Mouse (Mus musculus) thymus, adult 2 months (tissue): Measurements from ENCODE around the gene Gm21188. TPM values are rescaled to one million over a fixed set of nuclear protein-coding genes. Genes with fewer than 3 reads are reported as not detected.
"Not testable (repeated sequence)": the region's sequence is repeated elsewhere in the genome, so short reads cannot be mapped to it uniquely, and the experiment has no call there.

Experiments used
- DNase-seq: peaks from one replicate; pipeline ENCODE4 v3.0.0; 2021
- H3K27ac ChIP-seq: fragments of 200-500 bp; 2 replicates; pipeline ENCODE4 v1.5.1; 2012; ENCODE audit warnings: low read length, control low read depth; ENCODE audit not compliant: control insufficient read depth, insufficient read depth
- H3K27me3 ChIP-seq: fragments of 200-500 bp; 2 replicates; pipeline ENCODE4 v1.6.1; 2012; ENCODE audit warnings: mild to moderate bottlenecking, low read length, moderate library complexity, mixed read lengths; ENCODE audit not compliant: control insufficient read depth, insufficient read depth
- H3K36me3 ChIP-seq: fragments of 200-500 bp; 2 replicates; pipeline ENCODE4 v1.6.1; 2012; ENCODE audit warnings: mild to moderate bottlenecking, low read length, moderate library complexity; ENCODE audit not compliant: control insufficient read depth, insufficient read depth
- H3K4me1 ChIP-seq: fragments of 200-500 bp; replicated peaks from 2 replicates; pipeline ENCODE4 v1.6.1; 2012; ENCODE audit warnings: low read length; ENCODE audit not compliant: control insufficient read depth, insufficient read depth
- H3K4me3 ChIP-seq: fragments of 200-500 bp; 2 replicates; pipeline ENCODE4 v1.5.1; 2012; ENCODE audit warnings: mild to moderate bottlenecking, low read length, control low read depth, moderate library complexity; ENCODE audit not compliant: control insufficient read depth, insufficient read depth
- WGBS: fragments of 180-500 bp; shearing (Covaris S2); methylation state at CpG from one replicate; pipeline ENCODE4 v1.1.7; 2018; 5-methylcytosine and 5-hydroxymethylcytosine counted together
- polyA plus RNA-seq: library from polyadenylated mRNA; depleted of rRNA; stranded (reverse); fragments of >200 nt; gene quantifications from 2 replicates; pipeline ENCODE4 v1.2.3, GENCODE M21; 2012; rRNA removed

Gm21188 gene
- 2.9 and 3.3 TPM in 2 replicates for polyA plus RNA-seq

- H3K4me1 ChIP-seq, DNase-seq, H3K4me3 ChIP-seq, H3K27ac ChIP-seq, H3K36me3 ChIP-seq, H3K27me3 ChIP-seq: not testable (repeated sequence)
Observed at GRCm38 (mm10) chr13:120052085-120052484, at the start of gene Gm21188. TSS of gene Gm21188 (minus strand) at chr13:120052194.

GRCm38 (mm10) chr13:120099327-120099726 lies 47.3 kb upstream of the Gm21188 start:
- H3K27me3 ChIP-seq, H3K4me1 ChIP-seq, DNase-seq, H3K36me3 ChIP-seq, H3K4me3 ChIP-seq, H3K27ac ChIP-seq: not testable (repeated sequence)
- no CpG with 5 or more reads among the region's 5 CpGs for WGBS

- H3K4me3 ChIP-seq = 0 out of 2 replicates have a peak overlapping the region, but pooled peaks have one; percentile 8
- H3K27me3 ChIP-seq, H3K36me3 ChIP-seq, DNase-seq, H3K4me1 ChIP-seq, H3K27ac ChIP-seq: not testable (repeated sequence)
- WGBS = 10% methylated on average over 7 of the region's 13 CpGs
Observed at GRCm38 (mm10) chr13:120096938-120097256, 44.9 kb upstream of the Gm21188 start.

GRCm38 (mm10) chr13:120096241-120096937 lies 44.4 kb upstream of the Gm21188 start:
- DNase-seq, H3K27me3 ChIP-seq, H3K4me1 ChIP-seq, H3K36me3 ChIP-seq, H3K27ac ChIP-seq: not testable (repeated sequence)
- peak overlapping the region; percentile 35 for H3K4me3 ChIP-seq
- WGBS = 2% methylated on average over 26 of the region's 38 CpGs

GRCm38 (mm10) chr13:120092950-120093349 lies 41.0 kb upstream of the Gm21188 start:
- not testable (repeated sequence) for DNase-seq, H3K4me3 ChIP-seq
- WGBS = no CpG with 5 or more reads among the region's 13 CpGs

DNA sequence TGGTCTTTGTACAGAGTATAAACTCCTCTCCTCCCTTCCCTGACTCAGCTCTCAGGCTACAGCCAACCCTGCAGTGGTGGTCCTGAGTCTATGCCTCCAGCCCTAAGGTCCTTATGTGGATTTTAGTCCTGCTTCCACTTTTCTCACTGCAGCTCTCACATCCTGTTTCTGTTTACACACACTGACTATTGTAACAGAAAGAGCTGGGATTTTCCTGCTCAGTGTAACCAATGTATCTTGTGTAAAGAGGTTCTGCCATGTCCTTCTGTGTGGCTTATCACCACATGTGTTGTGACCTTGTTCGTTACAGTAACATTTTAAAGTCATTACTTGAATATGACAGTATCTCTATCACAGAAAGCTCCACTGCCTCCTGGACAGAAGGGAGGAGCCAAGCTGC lies 27.6 kb upstream of the Gm21188 start:
- H3K36me3 ChIP-seq, H3K4me3 ChIP-seq, H3K27me3 ChIP-seq, H3K27ac ChIP-seq, DNase-seq, H3K4me1 ChIP-seq: not testable (repeated sequence)
- no CpG with 5 or more reads among the region's 1 CpGs for WGBS

More at GRCm38 (mm10) chr13:120092950-120093349, 41.0 kb upstream of the Gm21188 start:
- H3K27me3 ChIP-seq, H3K4me1 ChIP-seq, H3K36me3 ChIP-seq, H3K27ac ChIP-seq: not testable (repeated sequence)

DNA sequence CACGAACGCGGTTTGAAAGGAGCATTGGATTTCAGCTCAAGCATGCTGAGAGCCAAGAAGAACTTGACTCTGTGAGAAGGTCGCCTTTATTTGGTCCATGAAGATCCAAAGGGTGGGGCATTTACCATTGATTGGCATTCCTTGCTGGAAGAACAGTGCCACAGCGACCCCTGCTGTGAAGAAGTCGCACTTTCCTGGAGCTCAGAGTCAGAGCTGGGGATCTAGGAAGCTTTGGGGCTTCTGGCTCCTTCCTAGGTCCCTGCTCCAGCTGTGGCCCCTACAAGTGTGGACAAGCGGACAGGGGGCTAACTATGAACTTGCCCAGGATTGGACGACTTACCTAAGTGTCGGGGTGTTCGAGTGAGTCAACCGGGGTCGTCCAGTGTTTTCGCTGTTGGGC lies 18.9 kb upstream of the Gm21188 start:
- not testable (repeated sequence) for H3K4me1 ChIP-seq, H3K27me3 ChIP-seq, H3K36me3 ChIP-seq, H3K27ac ChIP-seq, DNase-seq, H3K4me3 ChIP-seq
- no CpG with 5 or more reads among the region's 13 CpGs for WGBS

- no CpG with 5 or more reads among the region's 12 CpGs for WGBS
- not testable (repeated sequence) for H3K27me3 ChIP-seq, H3K27ac ChIP-seq, DNase-seq, H3K4me1 ChIP-seq, H3K4me3 ChIP-seq, H3K36me3 ChIP-seq
Observed at GRCm38 (mm10) chr13:120070012-120070598, 18.1 kb upstream of the Gm21188 start.

DNA sequence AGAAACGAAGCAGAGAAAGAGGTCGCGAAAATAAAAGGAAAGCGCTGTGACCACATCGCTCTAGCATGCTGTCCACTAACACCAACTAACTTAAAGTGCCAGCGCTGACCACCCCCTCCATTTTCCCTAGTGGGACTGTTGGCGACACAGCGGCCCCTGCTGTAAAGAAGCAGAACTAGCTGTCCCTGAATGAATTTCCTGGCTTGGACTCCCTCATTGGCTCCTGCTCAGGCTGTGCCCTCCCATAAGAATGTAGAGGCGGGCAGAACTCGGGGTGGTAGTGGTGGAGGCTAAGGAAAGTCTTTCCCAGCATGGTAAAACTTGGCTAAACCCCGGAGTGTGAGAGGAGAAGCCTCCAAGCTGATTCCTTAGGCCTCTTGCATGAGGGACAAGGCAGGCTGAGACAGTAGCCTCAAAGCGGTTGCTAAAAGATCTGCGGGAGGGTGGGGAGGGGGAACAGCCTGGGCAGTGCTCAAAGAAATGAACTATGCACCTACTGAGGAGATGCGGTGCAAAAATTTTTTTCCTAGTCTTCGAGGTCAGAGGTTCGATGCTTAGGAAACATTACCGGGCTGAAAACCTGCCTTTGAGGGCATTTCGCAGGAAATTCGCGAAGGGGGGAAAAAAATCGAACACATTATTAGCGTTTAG lies 11.6 kb upstream of the Gm21188 start:
- not testable (repeated sequence) for H3K4me1 ChIP-seq, H3K4me3 ChIP-seq, H3K27ac ChIP-seq, H3K27me3 ChIP-seq, H3K36me3 ChIP-seq, DNase-seq
- WGBS = no CpG with 5 or more reads among the region's 22 CpGs

DNA sequence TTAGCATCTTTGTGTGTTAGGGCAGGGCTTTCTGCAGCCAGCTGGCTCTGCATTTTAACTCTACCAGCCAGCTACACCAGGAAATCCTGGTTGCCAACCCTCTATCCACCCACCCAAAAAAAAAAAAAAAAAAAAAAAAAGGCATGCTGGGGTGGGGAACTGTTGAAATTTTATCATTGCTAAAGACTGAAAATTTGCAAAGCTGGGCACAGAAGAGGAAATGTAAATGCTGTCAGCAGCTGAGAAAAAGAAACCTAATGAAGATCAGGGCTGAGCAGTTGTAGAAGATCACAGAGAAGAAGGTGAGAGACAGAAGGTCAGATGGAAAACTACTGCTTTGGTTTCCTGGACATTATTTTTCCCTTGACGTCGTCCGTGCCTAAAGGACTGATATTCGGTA lies 10.9 kb upstream of the Gm21188 start:
- H3K36me3 ChIP-seq, H3K4me1 ChIP-seq, H3K27me3 ChIP-seq, H3K27ac ChIP-seq, DNase-seq, H3K4me3 ChIP-seq: not testable (repeated sequence)
- no CpG with 5 or more reads among the region's 4 CpGs for WGBS

DNA sequence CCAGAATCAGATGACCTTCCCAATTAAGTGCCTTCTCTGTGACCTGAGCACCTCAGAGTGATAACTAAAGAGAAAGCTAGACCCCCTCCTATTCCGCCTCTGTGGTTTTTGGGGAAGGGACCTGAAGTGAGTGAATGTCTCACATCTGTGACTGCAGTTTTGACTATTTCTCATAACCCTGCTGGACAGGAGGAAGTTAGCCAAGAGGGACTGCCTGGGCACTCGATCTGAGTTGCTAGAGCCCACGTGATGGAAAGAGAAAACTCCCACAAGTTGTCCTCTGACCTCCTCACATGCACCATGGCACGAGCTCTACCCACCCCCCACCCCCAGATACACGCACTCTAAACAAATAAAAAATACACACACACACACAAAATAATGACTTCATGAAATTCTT lies 3.4 kb downstream of the Gm21188 start:
- not testable (repeated sequence) for DNase-seq, H3K4me1 ChIP-seq, H3K27ac ChIP-seq, H3K27me3 ChIP-seq, H3K4me3 ChIP-seq, H3K36me3 ChIP-seq
- no CpG with 5 or more reads among the region's 5 CpGs for WGBS
